Mouse (Mus musculus) kidney, postnatal 14 days (tissue): ENCODE measurements around the gene Tmcc3.

Experiments used
- DNase-seq: peaks from one replicate; pipeline ENCODE4 v3.0.0; 2022; ENCODE audit warnings: mixed read lengths

Tmcc3 gene

GRCm38 (mm10) chr10:94311511-94312006 is at the start of gene Tmcc3:
Gene Tmcc3 (plus strand): TSS chr10:94311949.
- DNase-seq: peak; percentile 8

- DNase-seq: no peak
These were observed 49.1 kb upstream of the Tmcc3 start for GRCm38 (mm10) chr10:94262646-94263045.

GRCm38 (mm10) chr10:94263211-94263610 is 48.5 kb upstream of the Tmcc3 start:
- DNase-seq: no peak

DNA sequence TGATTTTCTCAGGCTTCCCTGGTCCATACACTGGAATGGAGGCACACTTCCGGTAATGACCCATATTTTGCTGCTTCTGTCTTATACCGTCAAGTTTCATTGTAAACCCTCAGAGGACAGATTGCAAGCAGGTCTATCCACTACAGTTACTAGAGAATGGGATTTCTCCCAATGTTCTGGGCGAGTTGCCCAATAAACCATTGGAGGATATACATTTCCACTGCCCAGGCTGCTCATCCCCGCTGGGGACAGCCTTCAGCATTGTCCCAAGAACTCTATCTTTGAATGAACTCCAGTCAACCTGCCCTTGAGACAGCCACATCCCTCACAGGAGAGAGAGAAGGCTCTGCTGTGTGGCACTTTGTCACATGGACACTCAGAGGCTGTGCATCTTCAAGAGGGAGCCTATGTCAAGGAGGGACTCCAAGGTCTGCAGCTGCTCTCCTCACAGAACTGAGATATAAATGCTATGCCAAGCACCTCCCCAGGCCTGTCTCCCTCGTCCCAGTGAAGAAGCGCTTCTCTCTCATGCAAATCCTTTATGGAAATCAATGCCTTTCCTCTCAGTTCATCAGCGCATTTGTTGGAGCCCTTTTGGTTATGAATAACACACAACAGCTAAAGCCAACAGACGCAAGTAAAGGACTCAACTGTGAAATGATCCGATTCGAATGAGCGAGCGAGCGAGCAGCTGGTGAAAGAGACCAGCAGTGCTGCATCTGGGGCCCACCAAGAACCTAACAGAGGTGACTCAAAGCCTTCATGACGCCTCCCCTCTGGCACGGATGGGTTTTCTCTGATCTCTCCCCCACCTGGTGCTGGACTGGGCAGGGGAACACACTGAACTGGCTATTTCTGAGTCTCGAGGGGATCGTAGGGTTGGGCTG is 45.9 kb upstream of the Tmcc3 start:
- DNase-seq: no peak

GRCm38 (mm10) chr10:94275321-94275720 is 36.4 kb upstream of the Tmcc3 start:
- no peak for DNase-seq

DNA sequence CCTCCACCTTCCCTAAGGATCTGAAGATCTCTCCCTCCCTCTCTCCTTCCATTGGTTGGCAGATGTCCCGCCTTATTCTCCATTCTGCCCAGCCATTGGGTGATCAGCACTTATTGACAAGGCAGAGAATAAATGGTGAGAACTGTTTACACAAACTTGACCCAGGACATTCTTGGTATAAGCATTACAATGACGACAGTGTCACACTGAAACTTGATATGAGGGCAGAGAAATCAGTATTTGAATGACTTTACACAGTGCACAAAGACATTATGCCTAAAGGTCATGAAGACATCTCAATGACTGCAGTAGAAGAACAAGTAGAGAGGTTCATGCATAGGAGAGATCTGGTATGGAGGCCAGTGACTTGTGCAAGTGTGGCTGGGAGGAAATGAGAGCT is 35.2 kb upstream of the Tmcc3 start:
- no peak for DNase-seq

DNA sequence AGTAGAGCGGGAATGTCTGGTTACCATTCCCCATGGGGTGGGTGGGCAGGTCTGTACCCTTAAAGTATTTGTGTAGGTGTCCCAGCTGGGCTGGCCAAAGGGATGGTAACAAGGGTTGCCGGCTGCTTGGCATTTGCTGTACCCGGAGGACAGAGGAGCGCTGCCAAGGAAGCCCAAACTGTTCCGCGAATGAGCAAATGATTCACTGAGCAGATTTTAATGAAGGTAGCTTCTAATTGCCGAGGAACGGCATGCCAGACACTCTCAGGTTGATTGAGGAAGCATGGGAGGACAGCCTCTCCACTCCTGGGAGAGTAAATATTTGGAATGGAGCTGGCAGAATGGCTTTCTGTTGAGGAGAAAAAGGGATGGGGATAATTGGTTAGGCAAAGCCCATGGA is 29.6 kb upstream of the Tmcc3 start:
- DNase-seq: no peak

DNA sequence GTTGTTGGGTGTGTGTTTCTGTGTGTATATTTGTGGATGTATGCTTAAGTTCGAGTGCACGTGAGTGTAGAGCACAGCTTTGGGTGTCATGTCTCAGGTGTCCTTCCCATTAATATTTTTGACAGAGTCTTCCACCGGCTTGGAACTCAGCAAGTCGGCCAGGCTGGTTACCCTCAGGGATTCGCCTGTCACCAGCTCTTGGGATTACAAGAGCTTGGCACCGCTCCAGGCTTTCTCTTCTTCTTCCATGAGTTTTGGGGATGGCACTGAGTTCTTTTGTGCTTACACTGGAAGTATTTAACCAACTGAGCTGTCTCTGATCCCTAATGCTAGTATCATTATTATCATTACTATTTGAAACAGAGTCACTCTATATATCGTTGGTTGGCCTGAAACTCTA is 29.0 kb upstream of the Tmcc3 start:
- DNase-seq: no peak

- no peak for DNase-seq
These were observed 17.3 kb upstream of the Tmcc3 start for GRCm38 (mm10) chr10:94294437-94294836.

GRCm38 (mm10) chr10:94294933-94295750 is 16.6 kb upstream of the Tmcc3 start:
- DNase-seq: no peak

- no peak for DNase-seq
These were observed 15.7 kb upstream of the Tmcc3 start for GRCm38 (mm10) chr10:94295923-94296605.

DNA sequence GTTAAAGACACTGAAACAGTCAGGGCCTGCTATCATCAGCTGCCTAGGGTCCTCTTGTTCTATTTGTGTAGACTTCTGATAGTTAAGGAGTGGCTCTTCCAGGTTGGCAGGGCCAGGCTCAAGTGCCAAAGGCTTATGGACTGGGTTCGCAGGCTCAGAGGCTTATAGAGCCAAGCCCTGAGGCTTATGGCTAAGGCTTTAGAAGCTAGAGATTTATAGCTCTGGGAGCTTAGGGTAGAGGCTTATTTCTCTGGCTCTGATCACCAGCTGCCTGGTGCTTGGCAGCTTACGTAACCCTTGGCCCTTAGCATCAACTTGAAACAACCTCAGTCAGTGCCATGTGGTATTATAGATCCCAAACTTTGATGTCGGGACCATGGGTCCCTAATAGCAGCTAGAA is 13.3 kb upstream of the Tmcc3 start, which contains the start of gene Gm4792:
Gene Gm4792, minus strand, starts transcription at position 233 of the 400 bp plus-strand sequence.
- no peak for DNase-seq

- DNase-seq: peak; percentile 16
These were observed 12.4 kb upstream of the Tmcc3 start for GRCm38 (mm10) chr10:94299301-94299700.

DNA sequence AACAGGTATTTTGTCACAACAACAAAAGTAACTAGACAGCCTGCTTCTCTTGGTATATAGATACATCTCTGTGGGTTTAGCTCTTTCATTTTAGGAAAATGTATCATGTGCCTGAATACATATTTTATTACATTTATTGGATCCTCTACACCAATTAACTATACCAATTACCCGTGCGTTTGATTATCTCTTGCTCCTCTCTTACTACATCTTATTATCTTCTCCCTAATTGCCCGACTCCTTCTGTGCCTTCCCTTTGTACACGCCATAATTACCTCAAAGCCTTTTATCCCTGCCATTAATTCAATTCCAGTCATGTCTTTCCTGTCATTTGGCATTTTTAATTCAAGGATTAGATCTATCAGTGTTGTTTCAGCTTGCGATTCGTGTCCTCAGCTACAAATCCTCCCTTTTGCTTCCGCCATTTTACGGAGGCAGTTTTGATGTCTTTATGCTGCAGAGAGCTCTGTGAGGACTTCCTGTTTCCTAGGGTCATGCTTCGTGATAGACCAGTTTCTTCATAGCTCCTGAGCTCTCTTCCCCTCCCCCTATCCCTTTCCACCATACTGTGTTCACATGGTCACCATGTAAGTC is 7.6 kb upstream of the Tmcc3 start:
- no peak for DNase-seq

GRCm38 (mm10) chr10:94305526-94305925 is 6.2 kb upstream of the Tmcc3 start:
- peak; percentile 39 for DNase-seq

DNA sequence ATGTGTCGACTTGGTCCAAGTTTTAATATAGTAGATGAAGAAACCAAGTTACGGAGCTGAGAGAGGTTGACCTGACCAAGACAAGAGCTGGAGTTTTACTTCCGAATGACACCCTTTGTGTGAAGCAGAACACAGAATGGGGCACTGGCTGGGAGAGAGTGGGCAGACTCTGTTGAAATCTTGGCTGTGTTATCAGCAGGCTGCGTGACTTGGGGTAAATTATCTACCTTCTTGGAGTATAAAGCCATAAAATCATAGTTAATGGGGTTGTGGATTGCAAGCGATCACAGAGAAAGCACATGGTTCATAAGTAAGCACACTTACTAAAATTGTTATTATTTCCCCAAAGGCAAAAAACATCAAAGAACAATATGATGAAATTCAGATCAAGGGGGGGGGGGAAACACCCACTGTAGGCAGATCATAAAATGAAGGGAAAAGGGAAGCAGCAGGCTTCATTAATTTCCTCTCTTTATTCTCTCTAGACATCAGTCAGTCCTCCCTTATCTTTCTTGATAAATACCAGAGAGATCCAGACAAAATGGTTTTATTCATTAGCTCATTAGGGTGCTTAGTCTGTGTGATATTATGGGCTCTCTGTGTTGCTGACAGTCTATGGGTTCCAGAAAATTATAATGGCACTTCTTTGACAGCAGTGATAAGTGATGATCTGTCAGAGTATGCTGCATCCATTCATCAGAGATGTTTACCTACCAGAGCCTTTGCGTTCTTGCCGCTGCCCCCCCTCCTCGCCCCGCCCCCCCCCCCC is 1.1 kb upstream of the Tmcc3 start:
- no peak for DNase-seq

- peak; percentile 27 for DNase-seq
These were observed 412 bp downstream of the Tmcc3 start for GRCm38 (mm10) chr10:94312007-94312715.

- DNase-seq: peak; percentile 59
These were observed 1.4 kb downstream of the Tmcc3 start for GRCm38 (mm10) chr10:94313146-94313545.

DNA sequence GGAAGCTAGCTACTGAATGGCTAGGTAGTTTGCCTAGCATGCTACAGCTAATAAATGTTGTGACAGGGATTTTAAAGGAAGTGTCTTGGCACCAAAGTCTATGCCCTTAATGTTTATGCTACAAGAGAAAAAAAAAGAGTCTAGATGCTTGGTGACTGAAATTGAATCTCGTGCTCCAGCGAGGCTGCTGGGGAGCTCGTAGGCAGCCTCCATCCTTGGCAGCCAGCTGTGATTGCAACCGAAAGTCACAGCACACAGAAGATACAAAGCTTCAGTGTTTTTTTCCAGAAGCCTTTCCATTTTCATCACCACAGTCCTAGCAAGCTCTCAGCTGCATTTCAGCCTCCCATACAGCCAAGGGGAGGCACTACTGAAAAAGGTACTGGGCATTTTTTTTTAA is 6.8 kb downstream of the Tmcc3 start:
- DNase-seq: no peak

- peak; percentile 21 for DNase-seq
These were observed 18.2 kb downstream of the Tmcc3 start for GRCm38 (mm10) chr10:94329962-94330361.
